Mouse (Mus musculus) left cerebral cortex, postnatal 10 days (tissue): ENCODE data around the gene Mnt. TPM values are rescaled to one million over a fixed set of nuclear protein-coding genes. Genes with fewer than 3 reads are reported as not detected.

Experiments
- DNase-seq, 2 experiments: peaks; one replicate each; pipeline ENCODE4 v3.0.0; 2021 to 2022; ENCODE audit warnings: low spot score in 2 of 2, mixed read lengths in 1 of 2; ENCODE audit errors: extremely low spot score in 1 of 2
- intact Hi-C: fragments of 180-260 bp; cut with DNase I; formaldehyde crosslinking; loops from one replicate; pipeline ENCODE4 v1.15.1; 2025
- total RNA-seq, 2 experiments: library from RNA; stranded (reverse); gene quantifications; 2 replicates each; pipeline ENCODE4 v1.2.3; 2021

Mnt gene
- total RNA-seq, 2 experiments from 2014 or later: 33.5 to 34.9 TPM

DNA sequence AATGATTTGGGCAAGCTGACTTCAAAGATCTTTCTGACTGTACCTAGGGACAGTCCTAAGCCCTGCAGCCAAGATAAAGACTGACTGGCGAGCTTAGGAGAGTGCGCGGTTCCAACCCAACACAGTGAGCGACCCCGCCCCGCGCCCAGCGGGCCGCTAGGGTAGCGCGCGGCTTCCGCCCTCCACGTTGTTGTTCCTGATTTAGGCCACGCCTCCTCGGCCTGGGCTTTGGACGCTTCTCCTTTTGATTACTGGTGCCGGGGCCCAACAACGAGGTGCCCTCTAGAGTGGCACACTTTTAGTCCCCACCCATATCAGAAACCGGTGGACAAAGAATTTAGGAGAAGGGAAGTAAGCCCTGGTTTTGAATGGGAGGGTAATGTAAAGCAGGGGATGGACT lies 908 bp upstream of the Mnt start:
- intact Hi-C loops: no loop called here
- DNase-seq: peak; percentile 63 to 94

DNA sequence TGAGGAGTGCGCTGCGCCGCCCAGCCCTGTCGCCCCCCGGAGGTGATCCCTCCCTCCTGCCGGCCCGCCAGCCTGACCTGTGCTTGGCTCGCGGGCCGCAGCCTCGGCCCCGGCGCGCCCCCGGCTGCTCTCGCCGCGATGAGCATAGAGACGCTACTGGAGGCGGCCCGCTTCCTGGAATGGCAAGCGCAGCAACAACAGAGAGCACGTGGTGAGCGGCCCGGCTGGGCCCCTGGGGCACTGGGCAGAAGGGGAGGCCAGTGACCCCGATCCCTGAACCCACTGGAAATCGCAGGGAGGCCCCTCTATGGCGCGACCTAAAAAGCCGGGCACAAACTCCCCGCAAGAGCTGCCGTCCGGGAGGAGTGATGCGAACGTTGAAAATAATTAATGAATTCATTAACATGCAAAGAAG lies 478 bp downstream of the Mnt start:
- intact Hi-C loops: no loop called here
- peak in 1 of 2 experiments; percentile 83 for DNase-seq

DNA sequence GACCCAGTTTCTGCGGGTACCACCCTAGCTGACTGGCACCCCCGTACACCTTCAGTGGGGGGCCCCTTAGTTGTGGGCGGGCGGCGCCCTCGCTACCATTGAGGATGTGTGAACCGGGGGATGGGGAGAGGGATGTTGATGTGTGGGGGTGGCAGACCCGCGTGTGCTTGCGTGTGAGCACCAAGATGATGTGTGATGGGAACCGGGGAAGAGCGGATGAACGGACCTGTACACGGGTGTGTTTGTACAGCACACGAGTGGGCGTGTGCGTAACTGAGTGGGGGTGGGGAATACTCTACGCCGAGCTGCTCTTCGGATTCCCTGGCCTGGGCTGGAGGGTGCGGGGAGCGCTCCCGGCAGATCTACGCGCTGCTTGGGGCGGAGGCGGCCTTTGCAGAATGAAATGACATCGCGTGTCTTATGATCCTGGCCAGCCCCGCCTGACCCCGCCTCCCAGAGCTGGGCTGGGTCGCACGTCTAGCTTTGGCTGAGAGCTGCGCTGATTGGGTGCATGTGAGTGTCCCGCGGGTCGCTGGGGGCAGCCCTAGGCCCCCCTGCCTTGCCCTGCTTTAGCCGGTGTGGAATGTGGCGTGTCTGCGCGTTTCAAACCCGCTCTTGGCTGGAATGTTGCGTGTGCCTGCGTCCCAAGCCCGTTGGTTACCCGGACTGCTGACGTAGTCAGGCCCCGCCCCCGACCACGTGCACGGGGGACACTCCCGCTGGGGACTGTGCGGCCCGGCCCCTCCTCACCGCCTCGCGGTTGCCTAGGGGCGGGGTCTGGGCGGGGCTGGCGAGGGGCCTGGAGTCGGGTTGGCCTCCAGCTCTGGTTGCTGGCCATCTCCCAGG lies 1.1 kb downstream of the Mnt start:
- DNase-seq: peak; percentile 97 to 100
- intact Hi-C loops: no loop called here

DNA sequence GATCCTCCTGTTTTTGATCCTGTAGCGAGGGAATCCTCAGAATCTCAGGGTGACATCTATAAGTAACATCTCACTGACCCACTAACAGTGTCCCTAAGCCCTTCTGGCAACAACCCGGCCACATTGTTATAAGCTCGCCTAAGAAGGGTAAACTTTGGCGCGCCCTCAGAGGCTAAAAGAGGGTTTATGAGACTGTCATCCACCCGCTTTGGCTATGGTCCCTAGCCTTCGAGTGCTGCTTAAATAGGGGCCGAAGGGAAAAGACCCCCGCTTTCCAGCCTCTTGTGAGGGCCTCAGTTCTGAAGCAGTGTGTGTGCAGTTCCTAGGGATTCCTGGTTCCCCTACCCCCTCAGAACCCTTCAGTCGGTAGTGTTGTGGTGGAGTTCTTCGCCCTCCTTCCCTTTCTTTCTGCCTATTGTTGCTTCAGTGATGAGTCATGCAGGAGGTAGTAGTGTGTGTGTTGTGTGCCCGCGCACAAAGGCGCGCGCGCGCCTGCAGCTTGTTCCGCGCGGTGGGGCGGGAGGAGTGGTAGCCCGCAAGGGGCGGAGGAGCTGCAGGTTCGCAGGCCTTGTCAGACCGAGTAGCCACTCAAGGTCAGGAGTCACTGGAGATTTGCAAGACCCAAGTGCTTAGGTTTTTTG lies 1.9 kb downstream of the Mnt start:
- DNase-seq: peak; percentile 54 to 81
- intact Hi-C loops: no loop called here

DNA sequence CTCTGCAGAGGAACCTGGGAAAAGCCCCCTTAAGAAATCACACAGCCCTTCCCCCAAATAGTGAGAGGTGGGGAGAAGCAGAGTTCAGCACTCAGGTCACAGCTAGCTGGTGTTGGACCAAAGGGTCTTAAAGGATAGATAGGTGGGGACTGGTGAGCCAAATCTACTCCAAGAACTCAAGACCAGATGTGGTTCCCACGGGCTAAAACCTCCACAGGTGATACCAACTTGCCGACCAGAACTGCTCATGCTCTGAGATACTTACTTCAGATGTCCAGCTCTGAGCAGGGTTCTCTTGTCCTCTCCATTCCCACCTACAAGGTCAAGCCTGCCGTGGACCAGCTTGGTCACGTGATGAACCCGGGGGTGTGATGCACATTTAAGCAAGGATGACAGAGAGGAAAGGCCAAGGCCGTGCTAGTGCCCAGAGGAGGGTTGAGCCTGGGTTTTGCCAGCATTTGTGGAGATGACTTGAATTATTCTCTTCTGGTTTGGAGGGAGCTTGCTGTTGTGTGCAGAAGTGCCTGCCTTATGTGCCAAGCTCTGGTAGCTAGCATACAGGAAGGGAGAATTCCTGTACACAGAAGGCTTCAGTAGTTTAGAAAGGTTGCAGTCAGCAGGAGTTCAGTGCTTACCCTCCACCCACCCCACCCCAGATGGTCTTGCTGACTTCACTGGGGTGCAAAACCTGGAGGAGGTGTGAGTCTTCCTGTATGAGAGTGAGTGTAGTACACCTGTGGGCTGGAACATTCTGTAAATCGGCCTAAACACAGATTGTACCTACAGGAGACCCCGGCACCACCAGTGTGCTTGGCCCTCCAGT lies 3.0 kb downstream of the Mnt start:
- intact Hi-C loops: no loop called here
- no peak for DNase-seq

DNA sequence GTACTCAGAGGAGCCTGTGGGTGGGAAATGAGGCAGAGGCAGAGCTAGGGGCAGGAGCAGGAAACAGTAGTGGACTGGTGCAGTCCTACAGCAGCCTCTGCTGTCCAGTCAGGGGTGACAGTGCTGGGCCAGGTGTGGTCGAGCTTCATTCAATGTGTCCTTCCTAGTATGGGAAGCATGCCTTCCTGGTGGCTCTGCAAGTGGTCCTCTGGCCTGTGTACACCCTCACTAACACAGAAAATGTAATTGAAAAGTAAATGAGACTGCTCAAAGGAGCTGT lies 3.6 kb downstream of the Mnt start:
- no peak for DNase-seq
- intact Hi-C loops: no loop called here

DNA sequence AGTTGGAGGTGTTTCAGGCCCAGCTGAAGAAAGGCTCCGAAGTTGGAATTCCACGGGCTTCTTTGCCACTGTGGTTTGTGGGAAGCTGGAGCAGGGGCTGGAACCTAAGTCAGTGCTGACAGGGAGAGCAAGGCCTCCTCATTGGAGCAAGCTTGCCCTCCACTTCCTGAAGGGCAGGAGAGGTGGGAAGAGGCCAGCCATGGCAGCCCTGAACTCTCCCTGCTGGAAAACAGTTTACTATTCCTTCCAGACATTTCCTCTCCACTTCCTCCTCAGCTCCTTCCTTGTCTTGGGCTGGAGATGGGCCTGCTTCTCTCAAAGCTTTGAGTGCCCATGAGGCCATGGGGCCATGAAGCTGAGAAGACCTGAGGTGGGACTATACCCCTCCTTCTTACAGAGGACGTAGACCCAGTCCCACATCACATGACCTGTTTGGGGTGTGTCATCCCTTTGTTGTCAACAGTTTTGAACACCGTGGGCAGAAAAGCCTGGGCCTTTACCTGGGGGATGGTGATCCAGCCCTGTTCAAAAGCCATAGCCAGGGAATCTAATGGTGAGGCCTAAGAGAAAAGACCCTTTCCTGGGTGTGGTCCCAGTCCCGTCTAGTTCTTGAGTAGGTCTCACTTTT lies 4.0 kb downstream of the Mnt start:
- intact Hi-C loops: no loop called here
- DNase-seq: no peak

DNA sequence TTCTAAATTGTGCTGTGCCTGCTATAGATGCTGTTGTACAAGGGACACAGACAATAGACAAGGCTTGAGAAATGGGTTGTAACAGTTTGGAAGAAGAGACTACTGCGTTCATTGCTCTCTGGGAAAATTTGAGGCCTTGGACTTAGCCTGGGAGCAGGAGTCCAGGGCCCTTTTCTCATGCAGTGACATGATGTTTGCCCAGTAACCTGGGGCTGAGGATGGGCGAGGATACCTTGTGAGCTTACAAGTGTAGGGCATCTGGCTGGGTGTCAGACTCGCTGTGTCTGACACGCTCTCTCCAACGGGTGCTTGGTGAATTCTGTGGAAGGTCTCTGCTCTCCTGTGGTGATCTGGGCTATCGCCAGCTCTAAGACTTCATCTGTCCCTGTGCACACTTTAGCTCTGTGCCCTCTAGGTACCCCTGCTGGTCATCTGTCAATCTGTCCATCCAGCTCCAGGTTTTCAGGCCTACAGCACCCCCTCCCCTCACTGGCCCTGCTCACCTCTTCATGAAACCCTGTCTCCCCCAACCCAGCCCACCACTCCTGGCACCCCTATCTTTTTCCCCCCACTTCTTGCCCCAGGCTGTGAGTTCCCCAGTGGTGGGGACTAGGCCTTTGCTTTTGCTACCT lies 5.0 kb downstream of the Mnt start:
- intact Hi-C loops: no loop called here
- no peak for DNase-seq

DNA sequence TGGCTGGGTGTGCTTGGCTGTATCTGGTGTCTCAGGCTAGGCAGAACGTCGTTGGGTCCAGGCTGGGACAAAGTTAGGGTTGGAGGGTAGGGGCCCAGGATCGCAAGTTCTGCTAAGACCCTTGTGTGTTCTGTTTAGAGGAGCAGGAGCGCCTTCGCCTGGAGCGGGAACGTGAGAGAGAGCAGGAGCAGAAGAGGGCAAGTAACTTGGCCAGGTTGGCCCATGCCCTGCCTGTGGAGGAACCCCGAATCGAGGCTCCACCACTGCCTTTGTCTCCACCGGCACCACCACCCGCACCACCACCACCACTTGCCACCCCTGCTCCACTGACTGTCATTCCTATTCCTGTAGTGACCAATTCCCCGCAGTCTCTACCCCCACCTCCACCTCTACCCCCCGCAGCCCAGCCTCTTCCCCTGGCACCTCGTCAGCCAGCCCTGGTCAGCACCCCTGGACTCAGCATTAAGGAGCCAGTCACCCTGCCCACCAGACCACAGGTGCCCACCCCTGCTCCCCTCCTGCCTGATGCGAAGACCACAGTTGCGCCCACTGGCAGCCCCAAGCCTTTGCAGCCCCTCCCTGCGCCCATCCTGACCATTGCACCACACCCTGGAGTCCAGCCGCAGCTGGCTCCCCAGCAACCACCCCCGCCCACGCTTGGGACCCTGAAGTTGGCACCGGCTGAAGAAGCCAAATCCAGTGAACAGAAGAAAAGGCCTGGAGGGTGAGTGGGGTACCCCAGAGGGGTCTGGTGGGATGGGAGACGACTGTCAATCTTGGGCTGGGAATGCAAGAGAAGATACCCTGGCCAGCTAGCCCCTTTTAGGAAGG lies 5.7 kb downstream of the Mnt start:
- intact Hi-C loops: no loop called here
- peak in 1 of 2 experiments; percentile 58 for DNase-seq

DNA sequence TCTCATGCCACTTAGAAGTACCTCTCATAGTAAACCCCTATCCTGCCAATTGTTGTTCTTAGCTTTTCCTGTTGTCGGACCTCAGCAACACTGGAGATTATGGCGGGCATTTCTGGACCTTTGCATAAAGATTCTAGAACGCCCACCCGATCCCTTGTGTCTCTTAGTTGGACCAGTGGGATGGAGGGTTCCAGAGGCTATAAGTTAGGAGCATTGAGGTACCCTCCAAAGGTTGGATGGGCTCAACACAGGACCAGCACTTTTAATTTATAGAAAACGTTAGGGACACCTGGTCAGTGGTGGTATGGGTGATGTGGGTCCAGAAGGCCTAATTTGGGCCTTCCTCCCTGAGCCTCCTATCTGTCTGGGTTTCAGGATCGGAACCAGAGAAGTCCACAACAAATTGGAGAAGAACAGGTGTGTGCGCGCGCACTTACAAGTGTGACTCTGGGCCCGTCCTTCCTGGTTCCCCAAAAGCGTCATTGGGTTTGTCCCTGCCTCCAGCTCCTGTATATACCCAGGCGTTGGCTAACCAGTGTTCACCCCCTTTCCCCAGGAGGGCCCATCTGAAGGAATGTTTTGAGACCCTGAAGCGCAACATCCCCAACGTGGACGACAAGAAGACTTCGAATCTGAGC lies 6.5 kb downstream of the Mnt start:
- intact Hi-C loops: no loop called here
- DNase-seq: no peak

DNA sequence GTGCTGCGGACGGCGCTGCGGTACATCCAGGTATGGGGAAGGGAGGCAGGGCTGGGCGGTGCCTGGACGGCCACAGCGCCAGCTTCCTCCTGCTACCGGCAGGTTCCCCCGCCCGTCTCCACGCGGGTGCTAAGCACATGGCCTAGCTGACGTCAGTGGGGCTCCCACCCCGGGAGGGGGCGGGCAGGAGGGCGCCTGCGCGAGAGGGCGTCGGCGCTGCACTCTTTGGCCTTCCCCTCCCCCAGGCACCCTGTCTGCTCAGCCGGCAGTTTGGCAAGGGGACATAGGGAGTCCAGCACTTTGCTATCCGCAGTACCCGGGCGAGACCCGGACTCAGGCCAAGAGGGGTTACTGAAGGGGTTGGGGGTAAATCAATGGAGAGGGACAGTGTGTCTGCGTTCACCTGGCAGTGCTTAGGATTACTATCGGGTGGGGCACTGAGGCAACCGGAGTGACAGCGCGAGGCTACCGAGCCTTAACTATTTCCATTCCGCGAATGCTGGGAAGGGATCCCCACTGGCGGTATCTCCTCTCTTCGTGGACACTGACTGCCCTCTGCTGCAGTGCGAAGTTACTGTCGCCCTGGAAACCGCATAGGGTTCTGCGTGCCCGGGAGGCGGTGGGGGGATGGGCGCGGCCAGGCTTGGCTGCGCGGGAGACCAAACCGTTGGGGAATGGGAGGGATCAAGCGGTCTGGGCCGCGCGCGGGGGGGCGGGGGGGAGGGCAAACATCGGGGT lies 7.1 kb downstream of the Mnt start:
- intact Hi-C loops: no loop called here
- DNase-seq: peak; percentile 87 to 96

DNA sequence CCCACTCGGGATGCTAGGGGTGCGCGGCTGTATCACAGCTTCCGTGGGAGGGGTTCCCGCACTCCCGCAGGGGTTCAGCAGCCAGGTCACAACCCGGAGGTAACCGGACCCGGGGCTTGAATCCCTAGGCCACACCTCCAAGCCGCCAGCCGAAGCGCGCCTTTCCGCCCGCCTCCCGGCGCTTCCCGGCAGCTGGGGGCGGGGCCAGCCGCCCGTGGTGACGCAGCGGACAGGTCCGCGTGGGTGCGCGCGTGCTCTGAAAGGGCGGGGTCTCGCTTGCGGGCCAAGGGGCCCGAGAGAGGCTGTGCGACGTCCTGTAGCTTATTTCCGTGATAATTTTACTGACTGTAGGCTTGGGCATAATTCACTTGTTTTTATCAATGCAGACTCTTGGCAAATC lies 7.7 kb downstream of the Mnt start:
- intact Hi-C loops: no loop called here

DNA sequence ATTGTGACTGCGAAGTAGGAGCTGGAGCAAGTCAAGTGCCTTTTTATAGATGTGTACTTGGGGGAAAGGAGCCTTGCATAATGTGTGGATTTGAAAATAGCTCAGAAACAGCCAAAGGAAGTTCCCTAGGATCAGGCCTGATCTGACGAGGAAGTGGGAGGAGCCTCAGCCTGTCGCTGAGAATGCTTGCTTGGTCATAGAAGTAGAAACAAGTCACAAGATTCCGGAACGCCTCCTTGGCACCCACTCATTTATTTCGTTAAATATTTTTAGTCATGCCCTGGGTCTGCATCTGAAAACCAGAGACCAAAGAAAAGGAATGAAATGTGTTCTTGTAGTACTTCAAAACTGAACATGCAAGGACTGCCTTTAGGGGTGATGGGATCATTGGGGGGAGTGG lies 8.3 kb downstream of the Mnt start:
- DNase-seq: peak; percentile 60 to 82
- intact Hi-C loops: no loop called here

More for the DNA sequence above, 7.7 kb downstream of the Mnt start:
- DNase-seq: peak; percentile 89 to 97

DNA sequence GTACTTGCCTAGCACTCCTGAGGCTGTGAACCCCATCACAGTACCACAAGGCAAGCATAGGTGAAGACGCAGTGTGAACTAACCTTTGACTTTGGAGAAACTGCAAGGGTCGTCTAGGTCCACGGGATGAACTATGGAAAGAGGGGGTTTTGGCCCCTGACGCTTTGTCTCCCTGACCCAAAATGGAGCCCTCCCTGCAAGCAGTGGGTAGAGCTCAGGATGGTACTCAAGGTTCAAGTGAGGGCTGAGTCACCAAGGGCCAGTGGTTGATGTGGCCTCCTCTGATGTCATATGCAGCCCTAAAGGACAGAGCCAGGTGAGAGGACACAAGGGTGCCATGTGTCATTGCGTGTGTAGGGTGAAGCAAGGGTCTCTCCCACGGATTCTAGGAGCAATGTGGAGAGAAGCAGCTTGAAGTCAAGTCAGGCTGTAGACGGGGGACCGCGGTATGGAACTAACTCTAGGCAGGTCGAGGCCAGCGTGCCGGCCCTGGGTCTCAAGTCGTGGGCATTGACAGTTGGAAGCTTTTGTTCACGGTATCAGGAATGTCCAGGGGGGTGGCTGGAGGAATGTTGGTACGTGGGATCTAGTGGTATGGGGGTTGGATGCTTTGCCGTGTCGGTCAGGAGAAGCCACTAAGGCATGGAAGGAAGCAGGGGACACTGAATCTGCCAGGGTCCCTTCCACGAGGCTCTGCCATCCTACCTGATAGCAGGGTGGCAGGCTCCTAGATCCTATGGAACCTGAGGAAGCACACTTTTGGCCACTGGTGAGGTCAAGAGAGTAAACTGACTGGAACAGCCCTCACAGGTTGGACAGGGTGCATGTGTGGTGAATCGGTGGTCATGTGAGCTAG lies 9.4 kb downstream of the Mnt start:
- DNase-seq: no peak
- intact Hi-C loops: no loop called here

DNA sequence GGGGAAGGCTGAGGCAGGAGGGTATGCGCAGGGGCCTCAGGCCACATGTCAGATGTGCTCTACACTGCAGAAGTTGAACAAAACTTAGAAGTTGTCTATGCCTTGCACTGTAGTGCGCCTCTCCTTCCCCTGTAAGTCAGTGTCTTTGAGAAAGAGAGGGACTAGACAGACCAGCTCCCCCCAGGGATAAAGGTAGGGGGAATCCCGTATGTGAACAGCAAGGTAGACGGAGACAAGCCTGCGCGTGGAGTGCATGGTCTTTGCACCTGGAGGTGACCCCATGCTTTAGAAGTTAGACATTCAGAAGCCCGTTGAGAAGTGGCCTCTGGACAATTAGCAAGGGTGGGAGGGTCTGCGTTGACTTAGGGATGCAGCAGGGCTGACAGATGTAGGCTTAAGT lies 10.0 kb downstream of the Mnt start:
- intact Hi-C loops: no loop called here
- no peak for DNase-seq

DNA sequence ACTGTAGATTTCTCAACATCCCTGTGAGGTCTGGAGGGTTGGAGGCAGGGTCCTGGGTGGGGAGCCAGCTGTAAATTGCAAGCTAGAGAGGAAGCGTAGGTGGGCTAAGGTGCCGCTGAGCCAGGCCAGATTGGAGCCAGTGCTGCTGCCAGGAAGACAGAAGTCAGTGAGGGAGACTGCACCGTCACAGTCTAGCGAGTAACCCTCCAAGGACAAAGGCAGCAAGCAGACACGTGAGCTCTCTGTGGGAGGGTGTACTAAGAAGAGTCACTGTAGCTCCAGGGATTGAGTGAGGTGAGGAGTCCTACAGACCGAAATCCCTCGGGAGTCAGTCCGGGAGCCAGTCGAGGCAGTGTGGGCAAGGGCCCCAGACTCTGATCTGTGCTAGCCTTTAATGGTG lies 10.6 kb downstream of the Mnt start:
- no peak for DNase-seq
- intact Hi-C loops: no loop called here
